Mouse (Mus musculus) bone marrow, adult 2 months (tissue): ENCODE data around the gene Ptpn4.

ENCODE experiments used
- CTCF ChIP-seq: fragments of 200-500 bp; IDR thresholded peaks from 2 replicates; pipeline ENCODE4 v1.5.1; 2011; ENCODE audit warnings: low read length, control low read depth; ENCODE audit not compliant: control insufficient read depth, insufficient read depth
- POLR2A ChIP-seq: fragments of 200-500 bp; IDR thresholded peaks from 2 replicates; pipeline ENCODE4 v1.6.1; 2011; ENCODE audit warnings: low read depth, mild to moderate bottlenecking, control low read depth, low read length, borderline replicate concordance; ENCODE audit not compliant: control insufficient read depth

GRCm38 (mm10) chr1:119884272-119884671 lies 46.9 kb upstream of the Ptpn4 start:
- TF ChIP-seq POLR2A = no peak
- TF ChIP-seq CTCF = no peak
